Mouse (Mus musculus) CD4-positive naive resting alpha-beta T cell, adult 57 days (primary cell): ENCODE results near the gene 4930558C23Rik. TPM values are rescaled to one million over a fixed set of nuclear protein-coding genes. Genes with fewer than 3 reads are reported as not detected.

Source experiments
- total RNA-seq: library from RNA; stranded (reverse); gene quantifications from one replicate; pipeline ENCODE4 v1.2.4, GENCODE M21; 2023

Gene 4930558C23Rik
- not detected for total RNA-seq

DNA sequence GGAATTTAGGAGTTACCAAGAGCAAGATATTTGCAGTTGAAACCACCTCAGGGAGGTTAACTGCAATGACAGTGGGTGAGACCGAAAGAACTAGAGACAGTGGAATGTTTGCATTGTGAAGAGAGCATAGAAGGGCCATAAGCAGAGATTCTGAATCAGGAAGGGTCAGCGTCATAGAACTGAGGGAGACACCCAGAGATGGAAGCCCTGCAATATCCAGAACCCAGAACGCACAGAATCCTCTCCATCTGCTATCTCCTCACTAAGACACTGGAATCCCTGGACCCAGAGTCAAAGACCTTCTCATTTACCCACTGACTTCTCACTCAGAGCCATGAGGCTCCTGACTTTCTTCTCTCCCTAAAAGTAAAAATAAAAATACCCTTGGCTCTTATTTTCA lies at the start of gene 4930558C23Rik:
TSS of gene 4930558C23Rik (minus strand) at position 101 of the 400 bp plus-strand sequence.

DNA sequence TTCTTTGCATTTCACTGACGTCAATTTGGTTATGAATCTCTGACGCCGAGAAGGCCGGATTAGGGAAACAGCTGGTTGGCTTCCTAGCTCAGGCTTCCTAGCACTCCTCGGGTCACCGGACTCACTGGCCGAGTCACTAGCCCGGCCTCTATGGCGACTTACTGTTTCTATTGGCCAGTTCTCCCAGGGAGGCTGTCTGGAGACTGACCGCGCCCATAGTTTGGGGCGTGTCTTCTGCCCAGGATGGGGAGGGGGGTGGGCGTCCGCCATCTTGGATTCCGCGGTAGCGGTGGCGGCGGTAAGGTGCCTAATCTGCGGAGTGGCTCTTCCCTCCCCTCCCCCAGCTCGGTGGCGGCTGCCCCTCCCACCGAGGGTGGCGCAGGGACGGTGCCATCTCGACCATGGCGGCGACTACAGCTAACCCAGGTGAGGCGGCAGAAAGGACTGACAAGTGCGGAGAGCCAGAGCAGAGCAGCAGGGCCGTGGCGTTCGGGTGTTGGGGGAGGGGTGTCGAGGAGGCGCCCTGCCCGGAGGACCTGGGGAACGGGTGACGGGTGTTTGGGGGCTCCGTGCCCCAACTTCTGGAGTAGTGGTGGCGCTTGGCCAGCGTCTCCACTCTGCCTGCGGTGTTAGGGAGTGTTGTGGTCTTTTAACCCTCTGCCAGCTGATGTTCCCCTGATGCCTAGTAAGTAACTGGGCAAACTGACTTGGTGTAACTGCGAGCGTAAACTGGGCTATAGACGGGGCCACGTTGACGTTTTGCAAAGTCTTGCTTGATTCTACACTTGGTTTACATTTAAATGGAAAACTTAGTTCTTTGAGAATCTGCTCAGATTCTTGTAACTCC lies 31.7 kb upstream of the 4930558C23Rik start, which contains the start of gene Arnt:
TSS of gene Arnt (plus strand) at position 253 of the 847 bp plus-strand sequence.

DNA sequence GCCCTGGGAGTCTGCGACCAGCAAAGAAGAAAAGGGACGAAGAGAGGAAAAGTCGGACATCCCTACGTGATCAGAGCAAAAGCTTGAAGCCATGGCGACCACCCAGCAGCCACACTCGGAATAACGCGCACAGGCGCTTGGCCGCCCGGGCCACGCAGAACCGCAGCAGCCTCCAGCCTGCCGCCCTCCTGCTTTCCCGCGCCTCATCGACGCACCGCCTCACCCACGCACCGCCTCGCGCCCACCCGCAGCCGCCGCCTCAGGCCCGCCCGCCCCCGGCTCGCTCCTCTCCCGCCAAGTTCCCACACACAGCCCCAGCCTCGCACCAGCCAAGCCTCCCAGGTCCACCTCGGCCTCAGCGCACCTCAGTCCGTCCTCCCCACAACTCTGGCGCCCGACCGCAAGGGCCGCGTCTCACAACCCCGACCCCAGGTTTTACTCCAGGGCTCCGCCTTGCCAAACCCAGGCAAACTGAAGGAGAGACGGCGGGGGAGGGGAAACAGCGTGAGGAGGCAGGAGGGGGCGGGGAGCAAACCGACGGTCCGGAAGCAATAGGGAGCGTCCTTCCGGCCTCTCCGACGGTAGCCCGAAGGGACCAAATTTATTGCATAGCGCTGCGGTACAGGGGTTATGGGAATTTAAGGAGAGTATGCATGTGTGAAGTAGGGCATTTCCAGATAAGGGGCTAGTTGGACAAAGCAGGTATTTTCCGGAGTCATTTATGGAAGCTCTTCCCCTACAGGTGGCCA lies 45.8 kb downstream of the 4930558C23Rik start, which contains the start of gene Setdb1:
TSS of gene Setdb1 (minus strand) at position 502 of the 749 bp plus-strand sequence.

Other genes with a start within 250 kb of the 4930558C23Rik start
- 2.5 TPM for gene Sema6c, start 242.4 kb downstream of the 4930558C23Rik start, total RNA-seq
- 67.0 TPM for gene Gabpb2, start 184.9 kb downstream of the 4930558C23Rik start, total RNA-seq
- 244 TPM for gene Cdc42se1, start 174.1 kb downstream of the 4930558C23Rik start, total RNA-seq
- gene Mllt11, start 170.7 kb downstream of the 4930558C23Rik start, total RNA-seq: 7.0 TPM
- not detected for gene Gm128, start 161.2 kb downstream of the 4930558C23Rik start, total RNA-seq
- not detected for gene Bnipl, start 151.6 kb downstream of the 4930558C23Rik start, total RNA-seq
- gene Mindy1, start 121.5 kb downstream of the 4930558C23Rik start, total RNA-seq: 20.9 TPM
- 8.8 TPM for gene Prune1, start 120.8 kb downstream of the 4930558C23Rik start, total RNA-seq
- gene Anxa9, start 95.7 kb downstream of the 4930558C23Rik start, total RNA-seq: 0.71 TPM
- gene Cers2, start 88.0 kb downstream of the 4930558C23Rik start, total RNA-seq: 106 TPM
- 33.3 TPM for gene Setdb1, start 45.6 kb downstream of the 4930558C23Rik start, total RNA-seq
- gene Arnt, start 31.5 kb upstream of the 4930558C23Rik start, total RNA-seq: 74.5 TPM
- 1.5 TPM for gene Ctsk, start 96.4 kb upstream of the 4930558C23Rik start, total RNA-seq
- 108 TPM for gene Ctss, start 123.9 kb upstream of the 4930558C23Rik start, total RNA-seq
- not detected for gene Hormad1, start 156.8 kb upstream of the 4930558C23Rik start, total RNA-seq
- 23.1 TPM for gene Golph3l, start 186.1 kb upstream of the 4930558C23Rik start, total RNA-seq
- 123 TPM for gene Ensa, start 222.2 kb upstream of the 4930558C23Rik start, total RNA-seq